Mouse (Mus musculus): ENCODE measurements around the gene Pde4c. TPM values are rescaled to one million over a fixed set of nuclear protein-coding genes. Genes with fewer than 3 reads are reported as not detected.

The Pde4c gene
- total RNA-seq, 2 experiments from 2014 or later = 1.4 to 1.5 TPM

GRCm38 (mm10) chr8:70786291-70787050 lies 63.0 kb downstream of the Pde4c start:
- DNase-seq (ENCODE audit: low spot score in 2 of 2) = no peak

DNA sequence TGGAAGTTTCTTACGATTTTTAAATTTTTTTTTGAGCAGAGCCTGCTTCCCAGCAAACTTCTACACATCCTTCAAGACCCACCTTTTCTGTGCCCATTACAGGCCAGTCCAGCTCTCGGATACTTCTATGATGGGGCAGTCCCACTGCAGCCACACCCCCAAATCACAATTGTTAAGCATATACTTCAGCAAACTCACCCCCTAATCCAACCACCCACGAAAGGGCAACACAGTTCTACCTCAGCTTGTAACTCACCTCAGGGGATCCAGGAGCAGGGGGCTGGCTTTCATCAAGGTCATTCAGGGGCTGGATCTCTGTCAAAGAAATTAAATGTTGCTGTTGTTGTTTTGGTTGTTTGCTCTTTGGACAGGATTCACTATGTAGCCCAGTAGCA lies 63.5 kb downstream of the Pde4c start:
- DNase-seq (ENCODE audit: low spot score in 2 of 2) = no peak

GRCm38 (mm10) chr8:70787941-70788667 lies 64.6 kb downstream of the Pde4c start:
- peak in 1 of 2 experiments; percentile 14 for DNase-seq (ENCODE audit: low spot score in 2 of 2)

GRCm38 (mm10) chr8:70789046-70789445 lies 65.5 kb downstream of the Pde4c start:
- DNase-seq (ENCODE audit: low spot score in 2 of 2) = no peak

- DNase-seq (ENCODE audit: low spot score in 2 of 2) = no peak
Observed at GRCm38 (mm10) chr8:70790846-70791245, 67.3 kb downstream of the Pde4c start.

DNA sequence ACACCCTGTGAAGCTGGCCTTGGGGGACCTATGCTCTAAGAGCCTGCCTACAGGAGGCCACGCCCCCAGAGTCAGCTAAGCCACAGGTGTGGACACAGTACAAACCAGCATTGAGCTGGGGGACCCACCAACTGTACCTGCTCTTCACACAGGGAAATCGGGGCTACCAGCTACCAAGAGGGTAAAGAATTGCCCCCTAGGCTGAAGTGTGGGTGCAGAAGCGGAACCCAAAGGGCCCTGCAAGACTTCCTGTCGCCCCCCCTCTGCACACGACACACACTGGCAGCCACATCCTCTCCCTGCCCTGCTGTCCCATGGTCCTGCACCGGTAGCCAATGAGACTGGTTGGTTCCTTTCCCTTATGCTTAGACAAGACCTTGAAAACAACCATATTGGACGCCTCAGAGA lies 67.8 kb downstream of the Pde4c start:
- no peak for DNase-seq (ENCODE audit: low spot score in 2 of 2)

- peak; percentile 96 for DNase-seq (ENCODE audit: low spot score in 2 of 2)
Observed at GRCm38 (mm10) chr8:70791975-70792691, 68.6 kb downstream of the Pde4c start.

- DNase-seq (ENCODE audit: low spot score in 2 of 2) = no peak
Observed at GRCm38 (mm10) chr8:70792700-70793099, 69.2 kb downstream of the Pde4c start.

- no peak for DNase-seq (ENCODE audit: low spot score in 2 of 2)
Observed at GRCm38 (mm10) chr8:70794215-70794614, 70.7 kb downstream of the Pde4c start.

DNA sequence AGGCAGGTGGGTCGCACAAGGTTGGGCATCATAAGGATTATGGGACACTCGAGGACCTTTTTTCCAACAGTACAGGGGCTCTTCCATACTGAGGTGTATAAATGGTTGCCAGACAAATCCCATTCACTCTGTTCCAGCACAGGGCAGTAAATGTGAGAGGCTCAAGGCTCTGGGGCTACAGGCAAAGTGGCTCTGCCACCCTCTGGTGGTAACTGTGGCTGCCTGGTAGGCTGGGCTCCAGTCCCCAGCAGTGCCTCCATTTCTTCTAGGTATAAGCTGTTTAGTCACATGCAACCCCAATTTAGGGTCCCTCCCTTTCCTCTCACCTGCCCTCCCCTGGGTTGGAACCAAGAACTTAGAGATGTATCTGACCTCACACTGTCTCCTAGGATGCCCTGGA lies 71.8 kb downstream of the Pde4c start:
- no peak for DNase-seq (ENCODE audit: low spot score in 2 of 2)

- DNase-seq (ENCODE audit: low spot score in 2 of 2) = no peak
Observed at GRCm38 (mm10) chr8:70796403-70797080, 73.0 kb downstream of the Pde4c start.

- peak in 1 of 2 experiments; percentile 78 for DNase-seq (ENCODE audit: low spot score in 2 of 2)
Observed at GRCm38 (mm10) chr8:70797081-70798070, 73.9 kb downstream of the Pde4c start.

- no peak for DNase-seq (ENCODE audit: low spot score in 2 of 2)
Observed at GRCm38 (mm10) chr8:70798281-70798680, 74.8 kb downstream of the Pde4c start.

GRCm38 (mm10) chr8:70800648-70801047 lies 77.1 kb downstream of the Pde4c start:
- DNase-seq (ENCODE audit: low spot score in 2 of 2) = no peak

Small RNAs within 50 kb of the gene (microRNA-seq; reads per million reads assigned to microRNA genes)
- gene Mir7240 = not detected

Other genes with a start within 250 kb of the Pde4c start
- 1 to 10 TPM; 8.1 to 10.0 TPM for gene Klhl26, start 246.8 kb upstream of the Pde4c start, total RNA-seq (2021)
- not detected for gene Tmem59l, start 236.4 kb upstream of the Pde4c start, total RNA-seq (2021)
- 1 to 10 TPM; 3.7 to 4.7 TPM for gene Crlf1, start 230.6 kb upstream of the Pde4c start, total RNA-seq (2021)
- gene Rex1bd, start 217.0 kb upstream of the Pde4c start, total RNA-seq (2021) = 100 to 1,000 TPM; 118 to 119 TPM
- gene Uba52, start 212.9 kb upstream of the Pde4c start, total RNA-seq (2021) = 1,000 to 10,000 TPM; 1,604 to 1,674 TPM
- 100 to 1,000 TPM; 162 to 184 TPM for gene Fkbp8, start 196.0 kb upstream of the Pde4c start, total RNA-seq (2021)
- gene Kxd1, start 195.8 kb upstream of the Pde4c start, total RNA-seq (2021) = 10 to 100 TPM; 57.6 to 60.7 TPM
- 10 to 100 TPM; 16.1 to 18.2 TPM for gene Ell, start 184.3 kb upstream of the Pde4c start, total RNA-seq (2021)
- 10 to 100 TPM; 22.8 to 31.3 TPM for gene Isyna1, start 129.3 kb upstream of the Pde4c start, total RNA-seq (2021)
- gene Ssbp4, start 114.8 kb upstream of the Pde4c start, total RNA-seq (2021) = 10 to 100 TPM; 49.6 to 60.7 TPM
- gene Lrrc25, start 107.6 kb upstream of the Pde4c start, total RNA-seq (2021) = 1 to 10 TPM; 2.5 to 3.2 TPM
- under 1 TPM; 0.32 to 0.39 TPM for gene Gdf15, start 91.3 kb upstream of the Pde4c start, total RNA-seq (2021)
- gene Pgpep1, start 63.3 kb upstream of the Pde4c start, total RNA-seq (2021) = 10 to 100 TPM; 41.4 to 47.0 TPM
- gene Lsm4, start 50.5 kb upstream of the Pde4c start, total RNA-seq (2021) = 10 to 100 TPM; 70.1 to 84.7 TPM
- gene Jund, start 24.8 kb upstream of the Pde4c start, total RNA-seq (2021) = 100 to 1,000 TPM; 201 to 228 TPM
- gene Iqcn, start 20.3 kb upstream of the Pde4c start, total RNA-seq (2021) = not detected
- not detected for gene Gm3336, start 5.2 kb upstream of the Pde4c start, total RNA-seq (2021)
- 10 to 100 TPM; 41.0 to 44.4 TPM for gene Rab3a, start 31.0 kb downstream of the Pde4c start, total RNA-seq (2021)
- 10 to 100 TPM; 27.0 to 27.4 TPM for gene Mpv17l2, start 37.2 kb downstream of the Pde4c start, total RNA-seq (2021)
- gene Pik3r2, start 53.0 kb downstream of the Pde4c start, total RNA-seq (2021) = 10 to 100 TPM; 65.2 to 73.0 TPM
- 10 to 100 TPM; 12.3 to 14.6 TPM for gene Mast3, start 81.3 kb downstream of the Pde4c start, total RNA-seq (2021)
- not detected for gene Il12rb1, start 84.7 kb downstream of the Pde4c start, total RNA-seq (2021)
- gene Arrdc2, start 116.0 kb downstream of the Pde4c start, total RNA-seq (2021) = 1 to 10 TPM; 3.9 to 7.0 TPM
- 1 to 10 TPM; 1.7 to 1.8 TPM for gene Kcnn1, start 139.5 kb downstream of the Pde4c start, total RNA-seq (2021)
- gene Ccdc124, start 150.2 kb downstream of the Pde4c start, total RNA-seq (2021) = 10 to 100 TPM; 37.5 to 40.1 TPM
- not detected for gene Slc5a5, start 169.0 kb downstream of the Pde4c start, total RNA-seq (2021)
- gene Rpl18a, start 173.7 kb downstream of the Pde4c start, total RNA-seq (2021) = 1,000 to 10,000 TPM; 1,846 to 1,982 TPM
- gene Map1s, start 182.2 kb downstream of the Pde4c start, total RNA-seq (2021) = 10 to 100 TPM; 36.1 to 38.1 TPM